Mouse (Mus musculus): Measurements from ENCODE around the gene Tomm20. TPM values are rescaled to one million over a fixed set of nuclear protein-coding genes. Genes with fewer than 3 reads are reported as not detected.
A peak's percentile ranks its signal among the peaks of the same experiment; 100 is the strongest.
"Not testable (repeated sequence)": the region's sequence is repeated elsewhere in the genome, so short reads cannot be mapped to it uniquely, and the experiment has no call there.

Tomm20 gene
- 188 and 206 TPM in 2 replicates for polyA plus RNA-seq (2015; fragmentation: Nextera tagmentation; extraction: Ambion mirVana)

DNA sequence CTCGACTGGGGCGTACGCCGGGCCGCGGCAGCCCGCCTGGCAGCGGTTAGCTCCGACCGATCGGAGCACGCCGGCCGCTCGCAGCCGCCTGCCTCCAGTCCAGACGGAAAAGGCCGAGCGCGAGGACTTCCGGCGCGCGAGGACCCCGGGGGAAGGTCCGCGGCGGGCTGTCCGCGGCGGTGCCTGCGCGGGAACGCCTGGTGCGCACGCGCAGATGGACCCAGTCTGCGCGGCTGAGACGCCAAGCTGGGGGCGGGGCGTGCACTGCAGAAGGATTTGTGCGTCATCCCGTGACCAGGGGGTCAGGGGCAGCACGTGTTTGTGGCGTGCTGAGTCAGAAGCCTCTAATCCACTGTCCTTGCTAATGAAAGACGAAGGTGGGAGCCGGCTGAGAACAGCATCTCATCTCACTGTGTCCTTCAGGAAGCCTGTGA lies at the start of gene Tomm20:
Gene Tomm20 (minus strand): TSS at position 115 of the 434 bp plus-strand sequence.
- Histone ChIP-seq H3K4me1 (replicated peaks; ENCODE audit: control insufficient read depth, insufficient read depth, low read length) (peaks cover 10% of the 10 kb centered on the region; the same call in 1 of the 2 replicates), H3K9ac (ENCODE audit: low read length) (peak within 1 kb of the TSS; percentile 93), H3K4me2 (ENCODE audit: low read depth, low read length) (peak within 1 kb of the TSS; percentile 94), H3K4me3 (ENCODE audit: low read length) (peak within 1 kb of the TSS; percentile 87), H3K27ac (ENCODE audit: low read length) (peak within 1 kb of the TSS; percentile 78), H3K27me3 (ENCODE audit: control insufficient read depth, insufficient read depth, low read depth, low read length) (no peaks in the 10 kb centered on the region), H3K36me3 (ENCODE audit: control insufficient read depth, insufficient read depth, low read length) (peaks cover 11% of the 10 kb centered on the region; the same call in 1 of the 2 replicates), H3K9me3 (ENCODE audit: control insufficient read depth, low read length) (no peaks in the 10 kb centered on the region)
- WGBS = 0% methylated on average over 48 of the region's 48 CpGs
- ATAC-seq (ENCODE audit: low read depth) = peak; percentile 94

DNA sequence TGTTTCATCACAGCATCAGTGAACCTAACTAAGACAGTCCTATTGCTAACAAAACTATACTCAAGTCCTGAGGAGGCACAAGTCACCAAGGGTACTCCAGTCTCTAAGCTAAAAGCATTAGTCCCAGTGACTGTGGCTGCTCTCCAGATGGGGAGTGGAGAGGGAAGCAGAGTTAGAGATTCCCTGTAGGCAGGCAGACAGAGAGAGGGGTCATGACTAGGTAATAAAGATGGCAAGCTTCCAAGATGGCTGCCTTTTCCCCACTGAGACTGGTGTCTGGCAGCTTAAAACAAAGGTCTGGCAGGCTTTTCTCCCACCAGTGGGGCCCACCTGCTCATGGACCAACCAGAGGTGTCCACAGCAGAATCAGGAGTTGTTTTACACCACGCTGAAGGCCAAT lies 48.9 kb upstream of the Tomm20 start:
- Histone ChIP-seq H3K27ac (ENCODE audit: low read length) (no peak overlapping the region), H3K4me3 (ENCODE audit: low read length) (no peak overlapping the region), H3K36me3 (ENCODE audit: control insufficient read depth, insufficient read depth, low read length) (no peaks in the 10 kb centered on the region), H3K27me3 (ENCODE audit: control insufficient read depth, insufficient read depth, low read depth, low read length) (no peaks in the 10 kb centered on the region), H3K9me3 (ENCODE audit: control insufficient read depth, low read length) (no peaks in the 10 kb centered on the region), H3K9ac (ENCODE audit: low read length) (no peak overlapping the region), H3K4me1 (replicated peaks; ENCODE audit: control insufficient read depth, insufficient read depth, low read length) (no peaks in the 10 kb centered on the region), H3K4me2 (ENCODE audit: low read depth, low read length) (no peak overlapping the region)
- ATAC-seq (ENCODE audit: low read depth) = no peak
- 83% methylated on average over 1 of the region's 1 CpGs for WGBS

DNA sequence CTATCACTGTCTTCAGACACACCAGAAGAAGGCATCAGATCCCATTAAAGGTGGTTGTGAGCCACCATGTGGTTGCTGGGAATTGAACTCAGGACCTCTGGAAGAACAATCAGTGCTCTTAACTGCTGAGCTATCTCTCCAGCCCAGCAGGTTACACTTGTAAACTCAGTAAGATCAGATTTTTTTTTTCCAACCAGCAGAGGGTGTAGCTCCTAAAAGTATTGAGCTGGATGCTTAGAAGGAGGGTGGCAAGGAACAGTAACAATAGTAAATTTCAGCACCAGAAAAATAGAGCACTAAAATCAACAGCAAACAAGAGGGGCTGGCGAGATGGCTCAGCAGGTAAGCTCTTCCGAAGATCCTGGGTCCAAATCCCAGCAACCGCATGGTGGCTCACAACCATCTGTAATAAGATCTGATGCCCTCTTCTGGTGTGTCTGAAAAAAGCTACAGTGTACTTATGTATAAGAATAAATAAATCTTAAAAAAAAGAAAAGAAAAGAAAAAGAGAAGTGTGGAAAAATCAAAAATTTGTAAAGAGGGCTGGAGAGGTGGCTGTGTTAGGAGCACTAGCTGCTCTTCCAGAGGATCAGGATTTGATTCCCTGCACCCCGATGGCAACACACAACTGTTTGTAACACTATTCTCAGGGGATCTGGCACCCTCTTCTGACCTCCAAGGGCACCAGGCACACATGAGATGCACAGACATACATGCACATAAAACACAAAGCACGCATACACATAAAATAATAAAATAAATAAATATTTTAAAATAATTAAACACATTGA lies 43.9 kb upstream of the Tomm20 start:
- H3K9me3 ChIP-seq (ENCODE audit: control insufficient read depth, low read length) = no peaks in the 10 kb centered on the region
- no peak overlapping the region for H3K4me3 ChIP-seq (ENCODE audit: low read length)
- no peaks in the 10 kb centered on the region for H3K4me1 ChIP-seq (replicated peaks; ENCODE audit: control insufficient read depth, insufficient read depth, low read length)
- no peaks in the 10 kb centered on the region for H3K36me3 ChIP-seq (ENCODE audit: control insufficient read depth, insufficient read depth, low read length)
- no peak overlapping the region for H3K27ac ChIP-seq (ENCODE audit: low read length)
- H3K4me2 ChIP-seq (ENCODE audit: low read depth, low read length) = no peak overlapping the region
- no peak overlapping the region for H3K9ac ChIP-seq (ENCODE audit: low read length)
- H3K27me3 ChIP-seq (ENCODE audit: control insufficient read depth, insufficient read depth, low read depth, low read length) = no peaks in the 10 kb centered on the region
- WGBS = 71% methylated on average over 5 of the region's 5 CpGs
- no peak for ATAC-seq (ENCODE audit: low read depth)

DNA sequence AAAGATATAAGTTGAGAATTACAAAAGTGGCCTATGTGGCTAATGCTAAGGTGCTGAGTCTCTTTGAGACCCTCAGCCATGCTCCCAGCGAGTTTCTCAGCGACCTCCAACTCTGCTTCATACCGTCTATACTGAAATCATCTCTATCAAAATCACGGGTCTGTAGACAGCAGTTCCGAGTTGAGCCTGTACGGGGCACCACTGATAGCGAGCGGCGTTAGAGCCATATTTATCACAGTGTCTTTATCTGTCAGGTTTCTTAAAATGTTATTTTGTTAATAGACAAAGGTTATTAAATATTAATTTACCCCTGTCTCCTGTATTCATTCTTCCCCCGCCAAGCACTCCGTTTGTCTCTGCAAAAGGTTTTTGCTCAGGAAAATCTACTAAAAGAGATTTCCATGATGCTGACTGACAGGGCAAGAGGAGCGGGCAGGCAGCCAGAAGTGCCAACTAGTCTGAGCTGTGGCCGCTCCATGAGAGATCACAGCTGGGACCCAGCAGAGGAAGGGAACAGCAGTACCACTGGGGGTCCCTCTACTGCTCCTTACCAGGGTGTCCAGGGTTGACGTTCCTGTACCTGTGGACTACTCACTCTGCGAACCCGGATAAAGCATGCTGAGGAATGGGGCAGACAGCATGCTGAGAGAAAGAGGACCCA lies 42.8 kb upstream of the Tomm20 start:
- H3K36me3 ChIP-seq (ENCODE audit: control insufficient read depth, insufficient read depth, low read length) = no peaks in the 10 kb centered on the region
- H3K27ac ChIP-seq (ENCODE audit: low read length) = no peak overlapping the region
- no peaks in the 10 kb centered on the region for H3K27me3 ChIP-seq (ENCODE audit: control insufficient read depth, insufficient read depth, low read depth, low read length)
- WGBS = 41% methylated on average over 16 of the region's 16 CpGs
- no peaks in the 10 kb centered on the region for H3K4me1 ChIP-seq (replicated peaks; ENCODE audit: control insufficient read depth, insufficient read depth, low read length)
- no peaks in the 10 kb centered on the region for H3K9me3 ChIP-seq (ENCODE audit: control insufficient read depth, low read length)
- ATAC-seq (ENCODE audit: low read depth) = no peak
- no peak overlapping the region for H3K4me3 ChIP-seq (ENCODE audit: low read length)
- H3K4me2 ChIP-seq (ENCODE audit: low read depth, low read length) = no peak overlapping the region
- no peak overlapping the region for H3K9ac ChIP-seq (ENCODE audit: low read length)

DNA sequence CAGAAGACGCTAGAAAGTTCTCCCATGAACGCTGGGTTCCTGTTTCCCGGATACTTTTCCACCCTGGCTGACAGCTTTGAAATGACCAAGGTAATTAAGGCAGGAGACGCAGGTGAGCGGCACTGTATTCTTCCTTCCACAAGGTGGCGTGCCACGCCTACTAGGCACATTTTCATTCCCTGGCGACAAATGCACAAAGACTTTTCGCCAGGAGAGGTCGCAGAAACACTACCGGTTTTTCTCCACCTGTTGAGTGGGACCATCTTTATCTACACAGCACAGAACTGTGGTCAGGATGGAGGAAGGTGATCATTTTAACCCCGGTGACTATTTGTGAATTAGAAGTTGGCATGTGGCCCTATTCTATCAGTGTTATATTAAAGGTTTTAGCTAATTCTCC lies 40.9 kb upstream of the Tomm20 start:
- H3K4me3 ChIP-seq (ENCODE audit: low read length) = no peak overlapping the region
- ATAC-seq (ENCODE audit: low read depth) = no peak; the same call in 1 of the 2 replicates
- H3K27me3 ChIP-seq (ENCODE audit: control insufficient read depth, insufficient read depth, low read depth, low read length) = no peaks in the 10 kb centered on the region
- no peak overlapping the region for H3K27ac ChIP-seq (ENCODE audit: low read length)
- 2% methylated on average over 12 of the region's 12 CpGs for WGBS
- no peak overlapping the region for H3K4me2 ChIP-seq (ENCODE audit: low read depth, low read length)
- no peaks in the 10 kb centered on the region for H3K4me1 ChIP-seq (replicated peaks; ENCODE audit: control insufficient read depth, insufficient read depth, low read length)
- H3K36me3 ChIP-seq (ENCODE audit: control insufficient read depth, insufficient read depth, low read length) = no peaks in the 10 kb centered on the region
- no peak overlapping the region for H3K9ac ChIP-seq (ENCODE audit: low read length)
- no peaks in the 10 kb centered on the region for H3K9me3 ChIP-seq (ENCODE audit: control insufficient read depth, low read length)

DNA sequence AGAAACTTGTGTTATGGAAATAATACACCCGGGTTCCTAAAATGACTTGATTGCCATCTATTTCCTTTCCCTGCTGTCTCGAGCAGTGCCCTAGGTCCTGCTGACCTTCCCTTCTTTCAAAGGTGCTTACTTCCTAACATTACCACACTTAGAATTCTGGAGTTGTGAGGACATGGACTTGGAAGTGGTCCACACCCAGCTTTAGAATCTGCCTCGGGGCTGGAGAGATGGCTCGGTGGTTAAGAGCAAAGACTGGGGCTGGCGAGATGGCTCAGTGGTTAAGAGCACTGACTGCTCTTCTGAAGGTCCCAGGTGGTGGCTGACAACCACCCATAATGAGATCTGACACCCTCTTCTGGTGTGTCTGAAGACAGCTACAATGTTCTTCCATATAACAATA lies 34.4 kb upstream of the Tomm20 start:
- 51% methylated on average over 5 of the region's 5 CpGs for WGBS
- Histone ChIP-seq H3K36me3 (ENCODE audit: control insufficient read depth, insufficient read depth, low read length) (no peaks in the 10 kb centered on the region), H3K4me1 (replicated peaks; ENCODE audit: control insufficient read depth, insufficient read depth, low read length) (0 out of 2 replicates have a peak, but pooled peaks cover 4% of the 10 kb centered on the region), H3K4me2 (ENCODE audit: low read depth, low read length) (no peak overlapping the region), H3K27ac (ENCODE audit: low read length) (no peak overlapping the region; the same call in 1 of the 2 replicates), H3K9me3 (ENCODE audit: control insufficient read depth, low read length) (no peaks in the 10 kb centered on the region), H3K9ac (ENCODE audit: low read length) (no peak overlapping the region), H3K4me3 (ENCODE audit: low read length) (no peak overlapping the region), H3K27me3 (ENCODE audit: control insufficient read depth, insufficient read depth, low read depth, low read length) (peaks cover 2% of the 10 kb centered on the region; the same call in 1 of the 2 replicates)
- ATAC-seq (ENCODE audit: low read depth) = no peak

DNA sequence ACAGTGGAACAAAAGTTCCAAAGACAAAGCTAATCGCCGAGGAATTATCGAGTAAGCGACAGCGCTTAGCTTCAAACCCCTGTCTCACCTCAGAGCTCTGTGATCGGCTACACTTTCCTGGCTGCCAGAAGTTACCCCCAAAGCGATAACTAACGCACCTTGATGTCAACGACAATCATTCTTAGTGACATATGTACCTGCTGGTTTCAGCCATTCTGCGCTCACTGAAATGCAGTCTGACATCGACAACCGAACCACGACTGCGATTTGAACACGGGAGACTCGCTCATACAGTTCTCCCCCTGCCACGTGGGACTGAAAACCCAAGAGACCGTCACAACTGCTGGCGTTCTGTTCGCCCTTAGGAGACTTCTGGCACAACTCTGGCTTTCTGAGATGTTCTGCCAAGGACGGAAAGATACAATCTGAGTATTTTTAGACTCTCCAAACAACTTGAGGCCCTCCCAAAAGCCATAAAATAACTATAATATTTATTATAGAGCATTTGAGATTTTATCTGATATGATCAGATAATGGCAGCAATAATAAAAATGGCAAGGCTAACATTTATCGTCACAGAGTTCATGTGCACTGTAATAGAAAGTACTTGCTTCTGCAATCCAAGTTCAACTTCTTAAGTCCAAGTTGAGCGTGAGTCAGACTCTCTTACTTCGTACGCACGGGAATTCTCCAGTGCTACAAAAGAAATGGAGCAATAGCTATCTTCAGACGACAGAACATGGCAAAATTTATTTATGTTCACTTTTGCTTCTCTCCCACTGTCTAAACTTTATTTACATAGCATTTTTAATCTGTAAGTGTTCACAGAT lies 33.7 kb upstream of the Tomm20 start:
- Histone ChIP-seq H3K27me3 (ENCODE audit: control insufficient read depth, insufficient read depth, low read depth, low read length) (peaks cover 2% of the 10 kb centered on the region; the same call in 1 of the 2 replicates), H3K9ac (ENCODE audit: low read length) (peak overlapping the region; percentile 44), H3K4me3 (ENCODE audit: low read length) (peak overlapping the region; percentile 43), H3K9me3 (ENCODE audit: control insufficient read depth, low read length) (no peaks in the 10 kb centered on the region), H3K36me3 (ENCODE audit: control insufficient read depth, insufficient read depth, low read length) (no peaks in the 10 kb centered on the region), H3K4me1 (replicated peaks; ENCODE audit: control insufficient read depth, insufficient read depth, low read length) (0 out of 2 replicates have a peak, but pooled peaks cover 4% of the 10 kb centered on the region), H3K27ac (ENCODE audit: low read length) (no peak overlapping the region), H3K4me2 (ENCODE audit: low read depth, low read length) (peak overlapping the region; percentile 58)
- 9% methylated on average over 27 of the region's 27 CpGs for WGBS
- peak; percentile 67; the same call in 1 of the 2 replicates for ATAC-seq (ENCODE audit: low read depth)

DNA sequence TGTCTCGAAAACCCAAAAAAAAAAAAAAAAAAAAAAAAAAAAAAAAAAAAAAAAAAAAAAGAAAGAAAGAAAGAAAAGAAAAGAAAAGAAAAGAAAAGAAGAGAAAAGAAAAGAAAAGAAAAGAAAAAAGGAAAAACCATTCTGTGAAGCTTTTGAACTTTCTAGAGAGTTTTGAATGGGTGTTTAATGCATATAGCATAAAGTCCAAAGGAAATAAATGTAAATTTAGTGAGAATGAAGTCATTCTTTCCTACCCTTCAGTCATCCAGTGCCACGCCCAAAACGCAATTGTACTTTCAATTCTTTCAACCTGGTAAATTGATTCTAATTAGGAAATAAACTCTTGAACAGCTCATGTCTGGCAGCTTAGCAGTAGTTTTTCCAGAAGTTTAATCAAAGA lies 32.9 kb upstream of the Tomm20 start:
- not testable (repeated sequence) for H3K9ac ChIP-seq (ENCODE audit: low read length); H3K27ac ChIP-seq (ENCODE audit: low read length); H3K4me1 ChIP-seq (replicated peaks; ENCODE audit: control insufficient read depth, insufficient read depth, low read length); H3K36me3 ChIP-seq (ENCODE audit: control insufficient read depth, insufficient read depth, low read length); H3K27me3 ChIP-seq (ENCODE audit: control insufficient read depth, insufficient read depth, low read depth, low read length); ATAC-seq (ENCODE audit: low read depth); H3K9me3 ChIP-seq (ENCODE audit: control insufficient read depth, low read length)
- 24% methylated on average over 2 of the region's 3 CpGs for WGBS
- peak overlapping the region; percentile 58 for H3K4me2 ChIP-seq (ENCODE audit: low read depth, low read length)
- H3K4me3 ChIP-seq (ENCODE audit: low read length) = peak overlapping the region; percentile 43
